Mouse (Mus musculus) hindbrain, embryonic 13.5 days (tissue): ENCODE results near the gene Mad2l1. TPM values are rescaled to one million over a fixed set of nuclear protein-coding genes. Genes with fewer than 3 reads are reported as not detected.

Experiments used
- ATAC-seq: fragments of 200-750 bp; cut with Nextera tagmentation; 2 replicates; pipeline ENCODE4 v1.8.0; 2017; ENCODE audit warnings: moderate TSS enrichment; ENCODE audit not compliant: low FRiP score
- H3K27ac ChIP-seq: fragments of 300-500 bp; sonication (generic); 2 replicates; pipeline ENCODE4 v1.5.1; 2015; ENCODE audit warnings: inconsistent platforms, mild to moderate bottlenecking, moderate library complexity
- H3K27me3 ChIP-seq: fragments of 300-500 bp; sonication (generic); 2 replicates; pipeline ENCODE4 v1.6.1; 2015; ENCODE audit warnings: mild to moderate bottlenecking, inconsistent platforms
- H3K36me3 ChIP-seq: fragments of 300-500 bp; sonication (generic); 2 replicates; pipeline ENCODE4 v1.6.1; 2015; ENCODE audit warnings: mild to moderate bottlenecking, inconsistent platforms
- H3K4me1 ChIP-seq: fragments of 300-500 bp; sonication (generic); replicated peaks from 2 replicates; pipeline ENCODE4 v1.6.1; 2015; ENCODE audit warnings: inconsistent platforms
- H3K4me2 ChIP-seq: fragments of 300-500 bp; sonication (generic); 2 replicates; pipeline ENCODE4 v1.6.1; 2015; ENCODE audit warnings: inconsistent platforms, mild to moderate bottlenecking, moderate library complexity
- H3K4me3 ChIP-seq: fragments of 300-500 bp; sonication (generic); 2 replicates; pipeline ENCODE4 v1.5.1; 2015; ENCODE audit warnings: mild to moderate bottlenecking, inconsistent platforms
- H3K9ac ChIP-seq: fragments of 300-500 bp; sonication (generic); 2 replicates; pipeline ENCODE4 v1.6.1; 2015; ENCODE audit warnings: mild to moderate bottlenecking, inconsistent platforms
- H3K9me3 ChIP-seq: fragments of 300-500 bp; sonication (generic); 2 replicates; pipeline ENCODE4 v1.6.1; 2016; ENCODE audit warnings: inconsistent platforms
- WGBS: fragments of 180-500 bp; shearing (Covaris S2); methylation state at CpG from one replicate; pipeline ENCODE4 v1.1.7; 2015; 5-methylcytosine and 5-hydroxymethylcytosine counted together
- polyA plus RNA-seq: library from polyadenylated mRNA; unstranded; fragments of >200 nt; fragmentation: Nextera tagmentation; extraction: Ambion mirVana; gene quantifications from 2 replicates; pipeline ENCODE4 v1.2.1, GENCODE M21; 2015

The Mad2l1 gene
- polyA plus RNA-seq, result 25.5 and 27.3 TPM in 2 replicates

DNA sequence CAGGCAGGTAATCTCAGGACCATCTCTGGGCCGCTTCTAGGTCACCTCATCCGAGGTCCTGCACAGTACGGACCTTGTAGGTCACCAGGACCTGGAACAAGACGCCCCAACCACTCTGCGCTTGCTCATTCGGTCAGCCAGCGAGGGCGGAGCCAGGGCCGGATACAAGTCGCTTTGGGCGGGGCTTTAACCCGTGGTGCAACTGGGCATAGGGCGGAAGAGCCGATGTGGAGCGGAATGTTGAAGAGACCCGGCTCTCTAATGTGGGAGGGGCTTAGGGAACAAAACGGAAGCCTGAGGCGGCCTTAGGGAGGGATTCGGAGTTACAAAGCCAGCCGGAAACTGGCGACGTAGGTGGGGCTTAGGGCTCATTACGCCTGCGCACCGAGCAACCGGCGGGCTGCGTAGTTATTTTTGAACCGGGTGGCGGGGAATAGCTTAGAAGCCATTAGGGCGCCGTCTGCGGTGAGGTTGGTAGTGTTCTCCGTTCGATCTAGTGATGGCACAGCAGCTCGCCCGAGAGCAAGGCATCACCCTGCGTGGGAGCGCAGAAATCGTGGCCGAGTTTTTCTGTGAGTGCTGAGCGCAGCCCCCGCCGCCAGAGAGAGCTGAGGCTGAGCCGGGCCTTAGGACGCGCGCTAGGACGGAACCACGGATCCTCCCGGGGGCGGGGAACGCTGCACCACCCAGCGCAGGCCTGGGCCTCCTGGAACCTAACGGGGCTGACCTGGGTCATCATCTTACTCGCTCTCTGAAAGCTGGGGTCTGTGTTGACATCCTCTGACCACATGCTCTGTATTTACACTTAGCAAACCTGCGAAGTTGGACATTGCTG is at the start of gene Mad2l1:
TSS of gene Mad2l1 (plus strand) at position 363 of the 835 bp plus-strand sequence.
- H3K27me3 ChIP-seq, result no peaks in the 10 kb centered on the region
- 0 out of 2 replicates have a peak, but pooled peaks cover 2% of the 10 kb centered on the region for H3K36me3 ChIP-seq
- peak within 1 kb of the TSS; percentile 82 for H3K4me2 ChIP-seq
- H3K27ac ChIP-seq, result peak within 1 kb of the TSS; percentile 90
- peak within 1 kb of the TSS; percentile 69 for H3K4me3 ChIP-seq
- under 1% methylated on average over 57 of the region's 57 CpGs for WGBS
- ATAC-seq, result peak; percentile 99
- peaks cover 14% of the 10 kb centered on the region for H3K4me1 ChIP-seq
- H3K9ac ChIP-seq, result peak within 1 kb of the TSS; percentile 76
- no peaks in the 10 kb centered on the region for H3K9me3 ChIP-seq

DNA sequence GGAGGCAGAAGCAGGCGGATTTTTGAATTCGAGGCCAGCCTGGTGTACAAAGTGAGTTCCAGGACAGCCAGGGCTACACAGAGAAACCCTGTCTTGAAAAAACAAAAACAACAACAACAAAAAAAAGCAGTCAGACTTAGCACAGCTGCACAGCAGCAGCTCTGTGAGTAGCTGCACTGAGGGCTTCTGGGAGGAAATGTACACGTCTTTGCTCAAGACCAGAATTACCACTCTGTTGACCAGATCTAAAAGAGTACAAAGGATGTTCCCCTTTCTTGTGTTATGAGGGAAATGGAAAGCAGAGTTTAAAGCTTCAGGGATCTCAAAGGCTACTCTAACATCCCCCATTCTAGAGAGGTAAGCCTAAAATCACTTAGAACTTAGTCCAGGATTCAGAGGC is 41.5 kb upstream of the Mad2l1 start:
- Histone ChIP-seq H3K36me3 (no peaks in the 10 kb centered on the region), H3K27ac (no peak overlapping the region), H3K4me1 (no peaks in the 10 kb centered on the region), H3K4me2 (no peak overlapping the region), H3K4me3 (no peak overlapping the region), H3K9me3 (no peaks in the 10 kb centered on the region), H3K27me3 (no peaks in the 10 kb centered on the region), H3K9ac (no peak overlapping the region)
- ATAC-seq, result no peak
- 88% methylated on average over 3 of the region's 3 CpGs for WGBS

DNA sequence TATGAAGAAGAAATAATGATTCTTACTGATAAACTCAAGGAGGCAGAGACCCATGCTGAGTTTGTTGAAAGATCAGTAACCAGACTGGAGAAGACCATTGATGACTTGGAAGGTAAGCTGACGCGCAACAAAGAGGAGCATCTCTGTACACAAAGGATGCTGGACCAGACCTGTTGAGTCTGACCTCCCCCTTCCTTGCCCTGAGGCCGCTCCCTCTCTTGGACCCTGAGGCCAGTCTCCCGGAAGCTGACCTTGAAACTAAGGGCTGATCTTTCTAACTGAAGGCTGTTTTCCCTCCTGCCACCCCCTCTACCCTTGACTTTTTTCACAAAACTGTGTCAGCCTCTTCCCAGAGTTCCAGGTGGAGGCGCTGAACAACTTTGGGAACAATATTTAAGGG is 18.8 kb upstream of the Mad2l1 start:
- H3K4me2 ChIP-seq, result no peak overlapping the region

DNA sequence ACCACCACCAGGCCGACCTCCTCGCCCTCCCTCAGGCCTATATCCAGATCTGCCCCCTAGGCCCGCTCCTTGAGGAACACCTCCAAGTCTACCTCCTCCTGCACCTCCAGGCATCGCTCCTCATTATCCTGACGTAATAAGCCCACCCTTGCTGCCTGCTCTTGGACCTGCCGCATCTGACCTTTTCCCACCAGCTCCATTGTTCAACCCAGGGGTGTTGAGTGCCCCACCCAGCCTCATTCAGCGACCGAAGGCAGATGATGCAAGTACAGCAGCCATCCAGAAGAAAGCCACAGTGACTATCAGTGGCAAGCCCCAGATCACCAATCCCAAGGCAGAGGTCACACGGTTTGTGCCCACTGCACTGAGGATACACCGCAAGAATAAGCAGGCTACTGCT is 6.8 kb upstream of the Mad2l1 start:
- Histone ChIP-seq H3K9ac (no peak overlapping the region), H3K27ac (no peak overlapping the region), H3K36me3 (no peaks in the 10 kb centered on the region), H3K4me2 (no peak overlapping the region), H3K9me3 (no peaks in the 10 kb centered on the region), H3K4me3 (no peak overlapping the region), H3K4me1 (no peaks in the 10 kb centered on the region), H3K27me3 (no peaks in the 10 kb centered on the region)
- ATAC-seq, result no peak
- whole genome bisulfite sequencing, result 93% methylated on average over 10 of the region's 10 CpGs

More for the DNA sequence above, 18.8 kb upstream of the Mad2l1 start:
- Histone ChIP-seq H3K9ac (no peak overlapping the region), H3K4me1 (no peaks in the 10 kb centered on the region), H3K4me3 (no peak overlapping the region), H3K27me3 (no peaks in the 10 kb centered on the region), H3K36me3 (no peaks in the 10 kb centered on the region), H3K27ac (no peak overlapping the region), H3K9me3 (no peaks in the 10 kb centered on the region)
- ATAC-seq, result no peak
- 93% methylated on average over 5 of the region's 5 CpGs for WGBS

DNA sequence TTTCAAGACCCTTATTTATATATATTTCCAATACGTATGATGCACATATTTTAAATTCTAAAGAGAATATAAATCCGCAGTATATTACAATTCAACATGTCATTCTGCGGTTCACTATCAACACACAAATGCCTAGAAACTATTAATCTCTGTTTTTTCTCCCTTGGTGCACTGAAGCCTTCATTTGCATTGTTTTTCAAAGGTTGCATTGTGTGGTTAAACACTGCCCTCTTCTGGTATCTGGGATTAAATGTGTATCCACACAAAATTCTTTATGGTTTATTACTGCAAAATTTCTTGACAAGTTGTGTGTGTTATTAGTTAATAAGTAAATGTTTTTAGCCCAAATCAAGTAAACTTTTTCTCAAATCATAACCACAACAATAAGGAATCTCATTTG is 1.9 kb upstream of the Mad2l1 start:
- Histone ChIP-seq H3K9ac (no peak overlapping the region), H3K27ac (no peak overlapping the region), H3K9me3 (no peaks in the 10 kb centered on the region), H3K4me1 (peaks cover 14% of the 10 kb centered on the region), H3K4me2 (no peak overlapping the region), H3K27me3 (no peaks in the 10 kb centered on the region), H3K36me3 (no peaks in the 10 kb centered on the region), H3K4me3 (no peak overlapping the region)
- 30% methylated on average over 3 of the region's 3 CpGs for WGBS
- no peak for ATAC-seq

DNA sequence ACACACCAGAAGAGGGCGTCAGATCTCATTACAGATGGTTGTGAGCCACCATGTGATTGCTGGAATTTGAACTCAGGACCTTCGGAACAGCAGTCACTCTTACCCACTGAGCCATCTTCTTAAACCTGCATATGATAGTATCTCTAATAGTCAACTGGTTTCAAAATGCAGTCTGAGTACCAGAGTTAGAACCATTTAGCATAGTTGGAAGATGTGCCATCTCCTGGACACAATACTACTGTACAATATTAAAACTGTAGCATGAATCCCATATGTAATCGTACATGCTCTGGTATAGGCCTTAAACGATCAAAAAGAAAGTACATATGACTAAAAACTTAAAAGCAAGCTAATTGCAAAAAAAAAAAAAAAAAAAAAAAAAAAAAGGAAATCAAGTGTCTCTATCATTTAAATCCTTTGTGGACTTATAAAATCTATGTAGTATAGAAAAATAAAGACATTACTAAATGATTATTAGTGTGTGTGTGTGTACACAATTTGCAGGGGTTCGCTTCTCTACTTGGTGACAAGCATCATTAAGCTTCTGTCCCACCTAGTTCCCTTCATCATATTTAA is 736 bp upstream of the Mad2l1 start:
- H3K4me1 ChIP-seq, result peaks cover 14% of the 10 kb centered on the region
- H3K9me3 ChIP-seq, result no peaks in the 10 kb centered on the region
- WGBS, result 74% methylated on average over 5 of the region's 5 CpGs
- 0 out of 2 replicates have a peak, but pooled peaks cover 2% of the 10 kb centered on the region for H3K36me3 ChIP-seq
- H3K4me3 ChIP-seq, result peak overlapping the region; percentile 69
- H3K4me2 ChIP-seq, result peak overlapping the region; percentile 82
- peak overlapping the region; percentile 68 for H3K9ac ChIP-seq
- H3K27me3 ChIP-seq, result no peaks in the 10 kb centered on the region
- no peak for ATAC-seq
- H3K27ac ChIP-seq, result peak overlapping the region; percentile 90

DNA sequence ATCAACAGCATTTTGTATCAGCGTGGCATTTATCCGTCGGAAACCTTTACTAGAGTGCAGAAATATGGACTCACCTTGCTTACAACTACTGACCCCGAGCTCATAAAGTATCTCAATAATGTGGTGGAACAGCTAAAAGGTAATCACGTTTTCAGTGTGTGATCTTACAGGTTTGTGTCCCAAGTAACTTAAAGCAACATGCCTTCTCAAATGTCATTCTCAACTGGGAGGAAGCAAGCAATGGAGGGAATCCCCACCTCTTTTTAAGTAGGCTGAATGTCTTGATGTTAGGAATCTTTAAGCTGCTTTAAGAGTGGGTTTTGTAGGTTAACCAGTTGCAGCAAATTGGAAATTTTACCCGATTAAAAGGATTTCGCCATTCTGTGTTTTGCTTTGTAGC is 776 bp downstream of the Mad2l1 start:
- Histone ChIP-seq H3K9me3 (no peaks in the 10 kb centered on the region), H3K4me2 (peak overlapping the region; percentile 82), H3K4me3 (peak overlapping the region; percentile 69), H3K9ac (peak overlapping the region; percentile 76), H3K27me3 (no peaks in the 10 kb centered on the region), H3K27ac (no peak overlapping the region), H3K36me3 (0 out of 2 replicates have a peak, but pooled peaks cover 2% of the 10 kb centered on the region), H3K4me1 (peaks cover 14% of the 10 kb centered on the region)
- no peak for ATAC-seq
- WGBS, result 19% methylated on average over 7 of the region's 7 CpGs

DNA sequence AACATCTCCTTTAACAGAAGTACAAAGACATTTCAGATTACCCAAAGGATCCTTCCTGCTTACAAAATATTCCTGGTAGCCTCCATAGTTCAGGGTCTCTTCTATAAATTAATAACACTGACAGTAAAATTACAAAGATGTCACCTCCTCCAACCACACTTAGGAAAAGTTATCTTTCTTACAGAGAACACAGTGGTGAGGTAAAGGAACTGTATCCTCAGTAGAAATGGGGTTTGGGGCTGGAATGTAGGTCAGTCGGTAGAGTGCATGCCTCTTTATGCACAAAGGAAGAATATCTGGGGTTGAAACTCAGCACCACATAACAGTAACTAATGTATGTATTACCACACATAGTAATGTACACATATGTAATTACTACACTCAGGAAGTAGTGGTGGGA is 24.8 kb downstream of the Mad2l1 start, which contains the start of gene Vmn1r32:
TSS of gene Vmn1r32 (minus strand) at position 101 of the 400 bp plus-strand sequence.
- no peak within 1 kb of the TSS for H3K4me2 ChIP-seq
- no peaks in the 10 kb centered on the region for H3K36me3 ChIP-seq
- no peaks in the 10 kb centered on the region for H3K4me1 ChIP-seq
- no peak within 1 kb of the TSS for H3K4me3 ChIP-seq
- no peaks in the 10 kb centered on the region for H3K27me3 ChIP-seq
- ATAC-seq, result no peak
- H3K9ac ChIP-seq, result no peak within 1 kb of the TSS
- H3K9me3 ChIP-seq, result no peaks in the 10 kb centered on the region
- H3K27ac ChIP-seq, result no peak within 1 kb of the TSS
- WGBS, result 91% methylated on average over 1 of the region's 1 CpGs

DNA sequence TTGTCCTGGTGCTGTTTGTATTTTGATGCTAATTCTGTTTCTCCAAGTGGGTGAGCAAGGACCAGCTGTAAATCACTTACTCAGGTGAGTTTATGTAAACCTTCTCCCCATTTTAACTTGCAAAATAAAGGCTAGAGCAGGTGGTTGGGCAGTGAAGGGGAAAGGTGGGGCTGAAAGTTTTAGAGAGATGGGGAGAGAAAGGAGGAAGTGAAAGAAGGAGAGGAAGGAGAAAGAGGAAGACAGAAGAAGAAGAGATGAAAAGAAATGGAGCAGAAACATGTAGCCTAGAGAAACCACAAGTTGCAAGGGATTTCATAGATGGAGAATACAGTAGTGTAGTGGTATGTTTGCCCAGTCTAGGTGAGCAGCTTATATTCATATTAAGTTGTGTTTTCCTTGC is 60.6 kb downstream of the Mad2l1 start:
- no peak overlapping the region for H3K27ac ChIP-seq
- H3K9ac ChIP-seq, result no peak overlapping the region
- H3K36me3 ChIP-seq, result no peaks in the 10 kb centered on the region
- H3K27me3 ChIP-seq, result no peaks in the 10 kb centered on the region
- H3K4me1 ChIP-seq, result no peaks in the 10 kb centered on the region
- H3K9me3 ChIP-seq, result no peaks in the 10 kb centered on the region
- no peak overlapping the region for H3K4me3 ChIP-seq
- H3K4me2 ChIP-seq, result no peak overlapping the region
- no peak for ATAC-seq

Other genes with a start within 250 kb of the Mad2l1 start
- 0.06 and 0.08 TPM in 2 replicates for gene Vmn1r32, start 24.7 kb downstream of the Mad2l1 start, polyA plus RNA-seq
- gene Vmn1r33, start 82.9 kb downstream of the Mad2l1 start, polyA plus RNA-seq, result not detected in 2 replicates
- gene Vmn1r34, start 108.5 kb downstream of the Mad2l1 start, polyA plus RNA-seq, result not detected in 2 replicates
- gene Vmn1r35, start 150.5 kb downstream of the Mad2l1 start, polyA plus RNA-seq, result not detected in 2 replicates
- gene Vmn1r36, start 183.8 kb downstream of the Mad2l1 start, polyA plus RNA-seq, result not detected in 2 replicates
- gene Vmn1r37, start 194.0 kb downstream of the Mad2l1 start, polyA plus RNA-seq, result not detected in 2 replicates
- gene Vmn1r38, start 247.2 kb downstream of the Mad2l1 start, polyA plus RNA-seq, result not detected in 2 replicates